Mouse (Mus musculus): ENCODE results near the gene Xrcc4.
"Not testable (repeated sequence)": the region's sequence is repeated elsewhere in the genome, so short reads cannot be mapped to it uniquely, and the experiment has no call there.

Gene Xrcc4

DNA sequence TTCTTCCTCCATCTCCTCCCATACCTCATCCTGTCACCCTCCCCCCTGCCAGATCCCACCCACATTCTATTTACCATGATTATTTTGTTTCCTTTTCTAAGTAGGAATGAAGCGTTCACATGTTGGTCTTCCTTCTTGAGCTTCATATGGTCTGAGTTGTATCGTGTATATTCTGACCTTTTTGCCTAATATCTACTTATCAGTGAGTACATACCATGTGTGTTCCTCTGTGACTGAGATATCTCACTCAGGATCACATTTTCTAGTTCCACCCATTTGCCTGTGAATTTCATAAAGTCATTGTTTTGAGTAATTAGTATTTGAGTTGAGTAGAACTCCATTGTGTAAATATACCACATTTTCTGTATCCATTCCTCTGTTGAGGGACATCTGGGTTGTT is 277.2 kb downstream of the Xrcc4 start:
- DNase-seq (ENCODE audit: low spot score): no peak

GRCm38 (mm10) chr13:89809024-89809423 is 280.4 kb downstream of the Xrcc4 start:
- no peak for DNase-seq (ENCODE audit: low spot score)

- no peak for DNase-seq (ENCODE audit: low spot score)
Measured at GRCm38 (mm10) chr13:89801901-89802300, 287.5 kb downstream of the Xrcc4 start.

GRCm38 (mm10) chr13:89797721-89798120 is 291.7 kb downstream of the Xrcc4 start:
- peak; percentile 70 for DNase-seq (ENCODE audit: low spot score)

GRCm38 (mm10) chr13:89791475-89791874 is 297.9 kb downstream of the Xrcc4 start:
- DNase-seq (ENCODE audit: low spot score): no peak

DNA sequence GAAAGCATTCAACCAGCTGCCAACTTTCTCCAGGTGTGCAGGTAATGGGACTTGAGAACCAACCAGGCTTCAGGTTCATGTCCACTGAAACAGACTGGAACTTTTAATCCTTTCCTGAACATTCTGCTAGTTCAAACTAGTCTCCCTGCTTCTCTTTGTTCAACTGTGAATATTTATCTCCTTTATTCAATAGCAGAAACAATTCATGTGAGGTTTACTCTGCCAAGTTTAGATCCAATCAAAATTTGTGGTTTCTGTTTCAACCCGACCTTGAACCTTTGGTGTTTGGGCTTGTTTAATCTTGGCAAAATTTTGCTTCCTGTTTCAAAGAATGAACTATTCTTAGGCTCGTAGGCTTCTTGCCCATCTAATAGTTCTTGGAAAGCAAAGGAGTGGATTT is 306.5 kb downstream of the Xrcc4 start:
- DNase-seq (ENCODE audit: low spot score): no peak

DNA sequence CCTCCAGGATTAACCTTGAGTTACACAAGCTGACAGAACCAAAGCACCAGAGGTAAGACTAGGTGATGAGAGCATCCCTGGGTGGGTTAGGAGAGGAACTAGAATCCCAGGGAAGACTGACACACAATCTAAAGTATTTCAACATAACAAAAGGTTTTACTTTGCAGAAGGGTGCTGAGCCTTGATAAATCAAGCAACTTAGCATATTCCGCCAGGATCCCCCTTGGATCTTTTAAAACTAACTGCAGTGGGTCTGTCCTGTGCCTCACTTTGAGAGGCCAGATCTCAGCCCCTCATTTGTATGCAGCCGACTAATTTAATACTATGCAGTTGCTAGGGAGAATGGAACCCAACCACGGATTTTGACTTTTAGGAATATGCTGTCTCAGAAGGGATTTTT is 309.1 kb downstream of the Xrcc4 start:
- no peak for DNase-seq (ENCODE audit: low spot score)

GRCm38 (mm10) chr13:89779208-89779911 is 310.0 kb downstream of the Xrcc4 start:
- peak; percentile 89 for DNase-seq (ENCODE audit: low spot score)

DNA sequence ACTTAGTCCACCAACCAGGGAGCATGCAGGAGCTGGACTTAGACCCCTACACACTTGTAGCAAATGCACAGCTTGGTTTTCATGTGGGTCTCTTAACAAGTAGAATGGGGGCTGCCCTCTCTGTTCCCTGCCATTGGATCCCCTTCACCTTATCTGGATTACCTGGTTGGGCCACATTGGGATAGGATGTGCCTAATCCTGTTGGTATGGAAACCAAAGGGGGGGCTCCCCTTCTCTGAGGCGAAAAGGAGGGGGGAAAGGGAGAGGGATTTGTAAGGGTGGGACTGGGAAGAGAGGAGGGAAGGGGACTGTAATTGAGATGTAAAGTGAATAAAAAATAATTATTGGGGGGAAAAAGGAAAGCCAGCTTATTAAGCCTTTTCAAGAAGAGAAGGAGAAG is 311.6 kb downstream of the Xrcc4 start:
- no peak for DNase-seq (ENCODE audit: low spot score)

DNA sequence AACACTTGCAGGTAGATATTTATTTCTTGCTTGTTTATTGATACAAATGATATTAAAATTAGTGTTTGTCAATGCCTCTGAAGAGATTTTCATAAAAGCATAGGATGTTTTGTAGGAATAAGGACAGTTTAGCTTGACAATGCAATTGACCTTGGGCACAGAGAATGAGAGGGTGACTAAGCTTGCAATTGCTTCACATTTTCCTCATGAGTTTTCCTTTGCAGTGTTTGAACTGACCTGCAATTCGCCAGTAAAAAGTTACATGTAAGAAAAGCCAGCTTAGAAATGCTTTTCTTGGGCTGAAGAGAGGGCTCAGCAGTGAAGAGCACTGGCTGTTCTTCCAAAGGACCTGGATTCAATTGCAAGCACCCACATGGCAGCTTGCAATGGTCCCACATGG is 312.3 kb downstream of the Xrcc4 start:
- no peak for DNase-seq (ENCODE audit: low spot score)

- no peak for DNase-seq (ENCODE audit: low spot score)
Measured at GRCm38 (mm10) chr13:89766551-89766950, 322.9 kb downstream of the Xrcc4 start.

DNA sequence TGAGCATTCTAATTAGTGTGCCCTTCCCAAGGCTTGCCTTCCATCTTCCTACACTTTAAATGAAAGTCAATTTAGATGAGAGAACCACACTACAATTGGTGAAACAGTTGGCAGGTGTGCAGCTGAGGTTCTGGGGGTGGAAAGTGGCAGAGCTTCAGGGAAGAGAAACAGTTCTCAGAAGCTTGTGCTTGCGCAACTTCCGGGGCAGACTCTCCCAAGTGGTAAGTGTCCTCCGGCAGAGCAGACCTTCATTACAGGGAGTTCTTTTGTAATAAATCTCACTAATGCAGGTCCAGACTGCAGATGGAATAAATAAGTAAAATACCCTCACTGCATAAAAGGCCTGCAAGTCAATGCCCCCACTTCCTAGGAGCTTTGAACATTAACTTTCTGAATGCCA is 323.4 kb downstream of the Xrcc4 start:
- no peak for DNase-seq (ENCODE audit: low spot score)

GRCm38 (mm10) chr13:89762339-89762738 is 327.1 kb downstream of the Xrcc4 start:
- DNase-seq (ENCODE audit: low spot score): no peak

DNA sequence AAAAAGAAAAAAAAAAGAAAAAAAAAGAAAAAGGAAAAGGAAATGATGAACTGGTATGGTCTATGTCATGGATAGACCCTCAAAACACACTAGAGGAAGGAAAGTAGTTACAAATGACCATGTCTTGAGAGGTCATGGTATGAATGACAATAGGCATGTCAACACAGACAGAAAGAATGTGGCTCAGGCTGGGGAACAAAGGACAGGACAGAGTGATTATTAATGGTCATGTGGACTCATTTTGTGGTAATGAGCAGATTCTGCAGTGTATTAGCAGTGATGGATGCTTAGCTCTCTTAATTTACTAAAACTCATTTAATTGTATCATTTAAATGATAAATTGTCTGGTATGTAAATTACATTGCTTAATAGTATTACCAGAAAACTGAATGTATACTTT is 333.1 kb downstream of the Xrcc4 start:
- DNase-seq (ENCODE audit: low spot score): peak; percentile 50

GRCm38 (mm10) chr13:89750562-89750961 is 338.8 kb downstream of the Xrcc4 start:
- not testable (repeated sequence) for DNase-seq (ENCODE audit: low spot score)

DNA sequence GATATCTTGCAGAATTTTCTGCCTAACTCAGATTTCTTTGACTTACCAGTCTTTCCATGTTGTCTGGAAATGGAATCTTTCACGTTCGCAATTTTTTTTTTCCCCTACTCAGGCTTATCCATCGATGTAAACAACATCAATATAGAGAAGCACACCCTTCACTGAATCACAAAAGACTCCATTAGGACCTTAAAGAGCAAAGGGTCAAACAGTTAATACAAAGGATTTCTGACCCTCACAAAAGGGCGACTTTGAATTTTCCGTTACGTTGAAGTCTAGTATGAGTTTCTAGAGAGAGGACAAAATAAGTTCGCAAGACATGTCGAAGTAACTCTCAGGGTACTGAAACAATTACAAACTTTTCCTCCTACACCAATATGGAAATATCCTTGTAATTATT is 346.2 kb downstream of the Xrcc4 start:
- no peak for DNase-seq (ENCODE audit: low spot score)

DNA sequence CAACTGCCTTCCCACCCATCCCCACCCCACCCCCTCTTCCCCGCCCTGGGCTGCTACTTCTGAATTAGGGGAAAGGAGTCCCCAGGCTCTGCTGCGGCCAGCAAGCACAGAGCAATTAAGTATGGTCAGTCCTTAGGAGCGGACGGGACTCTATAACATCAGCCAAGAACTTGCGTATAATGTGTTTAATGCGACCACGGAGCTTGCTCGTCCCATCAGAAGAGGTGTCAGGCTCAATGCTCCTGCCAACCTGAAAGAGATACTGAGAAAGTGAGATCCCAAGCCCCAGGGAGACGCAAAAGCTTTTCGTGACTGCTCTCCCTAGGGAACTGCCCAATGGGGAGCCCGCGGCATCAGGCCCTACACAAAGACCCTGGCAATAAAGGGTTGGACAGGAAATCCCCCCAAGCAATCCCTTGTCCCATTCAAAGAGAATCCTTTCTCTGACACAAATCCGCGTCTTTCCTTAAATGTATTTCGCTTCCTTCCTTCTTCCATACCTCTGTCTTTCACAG is 346.7 kb downstream of the Xrcc4 start:
- DNase-seq (ENCODE audit: low spot score): no peak

- DNase-seq (ENCODE audit: low spot score): peak; percentile 64
Measured at GRCm38 (mm10) chr13:89741766-89742685, 347.4 kb downstream of the Xrcc4 start, which contains the start of gene Vcan. TSS of gene Vcan (minus strand) at chr13:89742509.

GRCm38 (mm10) chr13:89741116-89741551 is 348.3 kb downstream of the Xrcc4 start:
- peak; percentile 59 for DNase-seq (ENCODE audit: low spot score)

GRCm38 (mm10) chr13:89740243-89741115 is 348.9 kb downstream of the Xrcc4 start:
- peak; percentile 88 for DNase-seq (ENCODE audit: low spot score)

- DNase-seq (ENCODE audit: low spot score): no peak
Measured at GRCm38 (mm10) chr13:89739696-89740242, 349.6 kb downstream of the Xrcc4 start.

All from retina, embryonic 14.5 days (tissue).